Mouse (Mus musculus): Measurements from ENCODE around the gene Ccdc107.
"Not testable (repeated sequence)": the region's sequence is repeated elsewhere in the genome, so short reads cannot be mapped to it uniquely, and the experiment has no call there.

Ccdc107 gene

GRCm38 (mm10) chr4:43485666-43486065 is 7.0 kb upstream of the Ccdc107 start:
- DNase-seq: not testable (repeated sequence)

GRCm38 (mm10) chr4:43489611-43490010 is 3.1 kb upstream of the Ccdc107 start:
- no peak for DNase-seq

GRCm38 (mm10) chr4:43490801-43491200 is 1.9 kb upstream of the Ccdc107 start:
- no peak for DNase-seq

GRCm38 (mm10) chr4:43492101-43492820 is 439 bp upstream of the Ccdc107 start:
- no peak for DNase-seq

GRCm38 (mm10) chr4:43493186-43493845 is 616 bp downstream of the Ccdc107 start:
- DNase-seq: peak; percentile 97

- peak in 1 of 2 experiments; percentile 29 for DNase-seq
These were observed 1.1 kb downstream of the Ccdc107 start for GRCm38 (mm10) chr4:43493846-43494240.

GRCm38 (mm10) chr4:43496587-43496986 is 3.9 kb downstream of the Ccdc107 start:
- peak in 1 of 2 experiments; percentile 4 for DNase-seq

- no peak for DNase-seq
These were observed 4.7 kb downstream of the Ccdc107 start for GRCm38 (mm10) chr4:43497405-43497804.

- DNase-seq: no peak
These were observed 5.2 kb downstream of the Ccdc107 start for GRCm38 (mm10) chr4:43497946-43498345.

GRCm38 (mm10) chr4:43498983-43499382 is 6.3 kb downstream of the Ccdc107 start:
- no peak for DNase-seq

GRCm38 (mm10) chr4:43499407-43500333 is 7.0 kb downstream of the Ccdc107 start, which contains the start of gene Arhgef39:
Gene Arhgef39 (minus strand): TSS chr4:43499695.
- peak; percentile 77 to 84 for DNase-seq

- no peak for DNase-seq
These were observed 10.3 kb downstream of the Ccdc107 start for GRCm38 (mm10) chr4:43503041-43503440.

- no peak for DNase-seq
These were observed 10.8 kb downstream of the Ccdc107 start for GRCm38 (mm10) chr4:43503506-43503905.

- DNase-seq: no peak
These were observed 11.6 kb downstream of the Ccdc107 start for GRCm38 (mm10) chr4:43504269-43504668.

GRCm38 (mm10) chr4:43506074-43506473 is 13.4 kb downstream of the Ccdc107 start:
- DNase-seq: no peak

- peak; percentile 86 to 88 for DNase-seq
These were observed 14.0 kb downstream of the Ccdc107 start, which contains the start of gene Car9 for GRCm38 (mm10) chr4:43506536-43507185. Gene Car9 (plus strand): TSS chr4:43506966.

- DNase-seq: peak in 1 of 2 experiments; percentile 42
These were observed 15.4 kb downstream of the Ccdc107 start for GRCm38 (mm10) chr4:43507938-43508665.

GRCm38 (mm10) chr4:43508666-43508997 is 15.9 kb downstream of the Ccdc107 start:
- DNase-seq: no peak

- no peak for DNase-seq
These were observed 16.4 kb downstream of the Ccdc107 start for GRCm38 (mm10) chr4:43509109-43509508.

- DNase-seq: no peak
These were observed 19.2 kb downstream of the Ccdc107 start for GRCm38 (mm10) chr4:43511675-43512454.

- DNase-seq: no peak
These were observed 20.0 kb downstream of the Ccdc107 start for GRCm38 (mm10) chr4:43512653-43513052.

All from cerebellum, postnatal 36 days (tissue).